Mouse (Mus musculus): ENCODE data around the gene Ubap2.
A peak's percentile ranks its signal among the peaks of the same experiment; 100 is the strongest.

Ubap2 gene

DNA sequence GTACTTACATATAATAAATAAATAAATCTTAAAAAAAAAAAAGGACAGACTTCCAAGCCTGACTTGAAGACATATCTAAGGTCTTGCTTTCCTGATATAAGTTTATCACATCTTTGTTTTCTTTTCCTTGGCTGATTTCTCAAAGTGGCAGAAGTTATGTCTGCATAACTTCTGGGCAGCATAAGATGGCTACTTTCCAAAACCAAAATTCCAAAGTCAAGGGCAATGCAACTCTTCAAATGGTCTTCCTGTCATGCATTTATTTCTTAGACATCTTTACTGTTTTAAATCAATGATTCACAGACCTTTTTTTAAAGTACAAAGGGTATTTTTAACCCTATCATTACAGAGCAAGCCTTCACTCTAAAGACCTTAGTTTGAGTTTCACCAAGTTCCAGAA lies 14.3 kb downstream of the Ubap2 start:
- DNase-seq (ENCODE audit: low spot score), result no peak

DNA sequence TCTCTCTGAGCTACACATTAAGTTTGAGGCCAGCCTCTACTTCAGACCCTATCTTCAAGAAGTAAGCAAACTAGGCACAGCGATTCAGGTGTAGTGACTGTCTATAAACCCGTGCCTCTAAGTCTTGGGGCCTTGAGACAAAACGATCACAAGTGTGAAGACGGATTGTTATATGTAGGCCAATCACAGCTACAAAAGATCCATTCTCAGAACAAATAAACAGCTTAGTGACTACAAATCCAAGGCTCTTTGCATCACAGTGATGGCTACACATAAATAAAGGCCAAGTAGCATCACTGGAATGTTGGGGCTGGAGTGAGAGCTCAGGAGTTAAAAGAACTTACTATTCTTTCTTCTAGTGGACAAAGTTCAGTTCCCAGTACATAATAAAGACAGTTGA lies 15.9 kb downstream of the Ubap2 start:
- no peak for DNase-seq (ENCODE audit: low spot score)

DNA sequence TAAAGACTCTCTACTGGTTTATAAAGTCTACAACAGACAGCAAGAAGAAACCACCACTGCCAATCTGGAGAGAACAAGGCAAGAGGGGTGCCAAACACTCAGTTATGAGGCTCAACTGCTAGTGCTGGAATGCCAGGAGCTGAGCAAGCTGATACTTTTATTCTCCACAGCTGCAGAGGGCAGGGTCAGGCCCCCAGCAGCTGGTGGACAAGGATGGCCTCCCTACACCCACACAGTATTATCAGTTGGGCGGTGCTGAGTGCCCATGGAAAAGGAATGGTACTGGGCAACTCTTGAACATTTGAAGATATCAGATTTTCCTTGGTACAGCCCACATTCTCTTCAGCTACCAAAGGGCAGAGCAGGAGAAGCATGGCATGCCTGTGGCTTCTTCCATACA lies 17.2 kb downstream of the Ubap2 start:
- DNase-seq (ENCODE audit: low spot score), result no peak

DNA sequence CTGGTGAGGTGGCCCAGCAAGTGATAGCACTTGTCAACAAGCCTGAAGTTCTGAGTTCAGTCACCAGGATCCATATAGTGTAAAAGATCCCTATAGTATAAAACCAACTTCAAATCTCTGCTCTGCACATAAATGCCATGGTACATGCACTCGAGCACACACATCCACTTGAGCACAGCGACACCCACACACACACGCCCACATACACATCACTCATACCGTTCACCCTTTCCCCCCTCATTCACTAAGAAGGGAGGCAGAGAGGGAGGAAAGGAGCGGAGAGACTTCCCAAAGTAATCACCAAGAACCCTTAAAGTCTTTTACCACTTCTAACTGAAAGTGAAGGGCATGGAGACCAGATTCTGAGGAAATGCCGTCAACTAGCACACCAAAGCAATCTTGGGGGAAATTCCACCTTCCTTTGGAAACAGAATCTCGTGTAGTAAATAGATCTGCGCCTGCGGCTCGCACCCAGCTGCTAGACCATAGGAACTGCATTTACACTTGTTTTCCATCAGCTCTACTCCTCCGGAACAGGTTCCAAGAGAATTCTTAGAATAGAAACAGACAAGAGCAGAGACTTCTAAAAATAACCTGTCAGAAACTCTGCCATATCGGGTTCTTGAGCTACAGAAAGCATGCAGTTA lies 19.3 kb downstream of the Ubap2 start:
- DNase-seq (ENCODE audit: low spot score), result no peak

DNA sequence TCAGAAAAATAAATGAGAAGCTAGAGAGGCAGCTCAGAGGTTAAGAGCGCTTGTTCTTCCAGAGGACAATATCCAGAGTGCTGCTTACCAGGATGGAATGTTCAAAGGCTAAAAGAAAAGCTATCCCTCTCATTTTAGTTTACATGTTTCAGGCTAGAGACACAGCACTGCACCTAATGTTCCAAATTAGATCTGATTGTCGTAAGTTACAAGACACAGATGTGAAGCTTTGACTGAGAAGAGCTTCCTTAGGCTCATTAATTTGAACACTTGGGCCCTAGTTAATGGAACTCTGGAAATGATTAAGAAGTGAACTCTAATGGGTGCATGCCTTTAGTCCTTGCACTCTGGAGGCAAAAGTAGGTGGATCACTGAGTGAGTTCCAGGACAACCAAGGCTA lies 21.2 kb downstream of the Ubap2 start:
- no peak for DNase-seq (ENCODE audit: low spot score)

DNA sequence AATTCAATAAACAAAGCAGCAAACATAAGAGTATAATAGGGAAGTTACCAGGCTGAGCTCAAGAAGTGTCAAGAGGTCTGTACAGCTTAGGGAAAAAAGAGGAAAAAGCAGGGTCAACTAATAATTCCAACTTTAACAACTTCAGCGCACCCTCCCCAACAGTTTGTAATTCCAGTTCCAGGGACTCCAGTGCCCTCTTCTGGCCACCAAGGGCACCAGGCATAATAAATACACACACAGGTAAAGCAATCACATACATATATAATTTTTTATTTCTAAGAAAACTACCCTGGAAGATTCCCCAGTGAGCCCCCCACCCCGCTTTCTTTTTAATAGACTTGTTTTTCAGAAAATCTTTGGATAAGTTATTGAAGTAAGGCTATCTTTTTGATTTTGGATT lies 29.5 kb downstream of the Ubap2 start:
- DNase-seq (ENCODE audit: low spot score), result no peak

DNA sequence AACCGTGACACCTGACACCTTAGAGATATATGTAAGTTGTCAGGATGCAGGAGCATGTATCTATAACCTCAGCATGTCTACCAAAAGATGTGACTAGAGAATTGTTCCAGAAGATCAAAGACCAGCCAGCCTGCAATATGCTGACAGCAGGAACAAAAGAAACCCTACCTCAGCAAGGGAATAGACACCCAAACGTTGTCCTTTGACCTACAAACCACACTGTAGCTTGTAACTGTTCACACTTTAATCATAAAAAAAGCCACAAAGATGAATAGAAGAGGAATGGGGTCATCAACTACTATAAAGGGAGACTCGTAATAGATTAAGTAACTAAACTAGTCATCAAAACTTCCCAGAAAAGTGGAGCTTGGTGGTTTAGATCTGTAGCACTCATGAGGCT lies 34.0 kb downstream of the Ubap2 start:
- no peak for DNase-seq (ENCODE audit: low spot score)

DNA sequence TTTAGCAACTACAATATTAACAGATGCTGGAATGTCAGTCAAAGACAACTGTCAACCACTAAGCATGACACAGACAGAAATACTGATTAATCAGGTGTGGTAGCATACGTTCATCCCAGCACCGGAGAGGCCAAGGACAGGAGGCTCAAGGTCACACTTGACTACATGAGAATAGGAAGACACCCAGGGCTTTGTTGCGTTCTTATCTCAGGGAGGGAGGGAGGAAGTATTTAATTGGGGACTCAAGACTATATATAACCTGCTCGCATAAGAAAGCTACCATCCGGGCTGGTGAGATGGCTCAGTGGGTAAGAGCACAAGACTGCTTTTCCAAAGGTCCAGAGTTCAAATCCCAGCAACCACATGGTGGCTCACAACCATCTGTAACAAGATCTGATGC lies 39.3 kb downstream of the Ubap2 start:
- no peak for DNase-seq (ENCODE audit: low spot score)

DNA sequence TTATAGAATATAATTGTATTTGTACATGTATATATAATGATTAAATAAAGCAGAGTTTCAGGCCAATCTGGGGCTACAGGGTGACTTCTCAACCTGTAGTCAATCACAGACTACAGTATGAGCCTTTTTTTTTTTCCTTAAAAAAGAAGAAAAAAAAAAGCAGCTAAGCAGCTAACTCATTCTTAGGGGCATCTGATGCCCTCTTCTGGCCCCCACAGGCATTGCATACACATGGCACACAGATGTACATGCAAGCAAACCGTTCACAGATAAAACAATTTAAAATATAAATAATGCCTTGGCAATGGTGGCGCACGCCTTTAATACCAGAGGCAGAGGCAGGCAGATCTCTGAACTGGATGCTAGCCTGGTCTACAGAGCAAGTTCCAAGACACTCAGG lies 48.6 kb downstream of the Ubap2 start:
- no peak for DNase-seq (ENCODE audit: low spot score)

DNA sequence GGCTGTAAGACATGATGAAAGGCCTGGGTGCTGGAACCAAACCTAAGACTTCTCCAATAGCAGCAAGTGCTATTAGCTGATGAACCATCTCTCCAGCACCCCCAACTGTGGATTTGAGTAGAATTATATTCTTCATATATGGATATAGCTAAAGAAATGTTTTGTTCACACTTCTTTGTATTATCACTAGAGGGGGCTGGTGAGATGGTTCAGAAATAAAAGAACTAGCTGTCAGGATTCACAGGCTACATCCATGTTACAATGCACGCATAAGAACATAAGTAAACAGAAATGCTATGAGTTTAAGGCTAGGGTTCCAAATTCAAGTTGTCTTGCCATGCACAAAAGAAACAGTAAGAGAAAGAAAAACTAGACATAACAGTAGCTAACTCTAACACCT lies 49.5 kb downstream of the Ubap2 start:
- DNase-seq (ENCODE audit: low spot score), result no peak

DNA sequence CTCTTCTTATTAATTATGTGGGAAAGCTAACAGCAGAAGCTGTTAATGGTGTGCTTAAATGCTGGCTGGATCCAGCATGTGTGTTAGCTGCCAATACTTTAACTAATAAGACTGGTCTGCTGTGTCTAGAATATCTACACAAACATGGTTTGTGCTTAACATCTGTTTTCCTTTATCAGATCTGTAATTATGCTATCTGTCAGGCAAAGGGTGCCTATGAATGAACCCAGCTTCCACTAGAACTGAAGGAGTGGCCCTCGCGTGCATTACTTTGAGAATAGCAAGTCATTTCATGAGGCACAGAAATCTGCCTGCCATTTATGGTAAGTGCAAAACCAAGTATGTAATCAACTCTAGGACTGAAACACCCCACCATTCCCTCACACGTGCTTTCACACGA lies 66.9 kb downstream of the Ubap2 start:
- no peak for DNase-seq (ENCODE audit: low spot score)

DNA sequence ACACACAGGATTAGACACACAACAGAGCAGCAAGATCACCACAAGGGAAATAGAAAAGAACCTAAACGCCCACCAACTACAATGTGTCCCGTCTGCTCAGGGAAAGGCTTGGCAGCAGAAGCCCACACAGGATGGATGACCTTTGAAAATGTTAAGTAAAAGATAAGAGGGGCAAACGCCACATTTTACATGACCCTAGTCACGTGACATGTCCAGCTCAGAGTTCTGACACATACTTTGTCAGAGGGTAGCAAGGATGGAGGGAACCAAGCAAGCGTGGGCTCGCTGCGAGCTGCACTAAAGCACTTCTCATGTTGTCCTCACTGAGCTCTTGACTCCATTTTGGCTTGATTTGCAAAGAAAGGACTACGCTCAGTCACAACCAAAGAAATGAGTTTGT lies 69.2 kb downstream of the Ubap2 start:
- no peak for DNase-seq (ENCODE audit: low spot score)

DNA sequence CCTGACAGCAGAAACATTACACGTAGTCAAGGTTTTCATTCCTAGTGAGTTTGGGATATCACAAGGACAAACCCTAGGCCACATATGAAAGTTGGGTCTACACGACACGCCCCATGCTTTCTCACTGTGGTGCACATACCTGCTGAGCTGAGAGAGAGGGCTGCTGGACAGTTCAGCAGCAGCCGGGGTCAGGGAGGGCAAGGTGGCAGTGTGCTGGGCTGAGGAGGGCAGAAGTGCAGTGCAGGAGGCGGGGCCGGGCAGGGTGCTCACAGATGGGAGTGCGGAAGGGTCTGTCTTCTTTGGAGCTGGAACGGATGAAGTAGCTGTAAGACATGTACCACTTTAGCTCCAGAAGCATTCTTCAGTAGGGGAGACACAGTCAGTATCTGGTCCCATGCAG lies 72.8 kb downstream of the Ubap2 start:
- DNase-seq (ENCODE audit: low spot score), result no peak

DNA sequence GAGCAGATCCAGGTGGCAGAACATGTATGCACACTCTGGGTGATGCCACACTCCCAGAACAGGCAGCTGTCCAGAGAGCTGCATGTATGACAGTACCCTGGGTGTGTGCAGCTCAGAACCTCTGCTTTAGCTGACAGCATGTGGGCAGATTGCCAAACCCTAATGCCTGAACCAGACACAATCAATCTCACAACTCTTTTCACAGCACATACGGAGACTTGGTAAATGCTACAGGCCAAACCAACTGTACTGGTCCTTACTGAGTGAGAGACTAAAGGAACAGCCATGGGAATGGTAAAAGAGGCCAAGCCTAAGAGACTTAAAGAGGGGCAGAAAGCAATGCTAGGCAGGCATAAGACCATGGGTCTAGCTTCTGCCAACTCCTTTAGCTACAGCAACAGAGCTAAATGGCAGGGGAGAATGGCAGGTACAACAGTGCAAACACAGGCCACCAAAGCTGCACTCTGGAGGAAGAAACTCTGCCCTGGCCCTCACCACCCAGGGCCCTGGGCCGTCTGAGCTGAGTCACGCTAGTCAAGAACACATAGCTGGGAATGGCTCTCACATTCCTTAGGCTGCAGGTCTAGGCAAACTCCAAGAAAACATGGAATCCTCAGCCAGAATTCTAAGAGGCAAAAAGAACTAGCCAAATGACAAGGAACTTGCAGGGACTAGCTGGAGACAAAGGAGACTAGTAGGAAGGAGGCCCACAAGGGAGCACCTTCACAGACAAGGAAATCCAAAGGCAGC lies 77.9 kb downstream of the Ubap2 start:
- no peak for DNase-seq (ENCODE audit: low spot score)

DNA sequence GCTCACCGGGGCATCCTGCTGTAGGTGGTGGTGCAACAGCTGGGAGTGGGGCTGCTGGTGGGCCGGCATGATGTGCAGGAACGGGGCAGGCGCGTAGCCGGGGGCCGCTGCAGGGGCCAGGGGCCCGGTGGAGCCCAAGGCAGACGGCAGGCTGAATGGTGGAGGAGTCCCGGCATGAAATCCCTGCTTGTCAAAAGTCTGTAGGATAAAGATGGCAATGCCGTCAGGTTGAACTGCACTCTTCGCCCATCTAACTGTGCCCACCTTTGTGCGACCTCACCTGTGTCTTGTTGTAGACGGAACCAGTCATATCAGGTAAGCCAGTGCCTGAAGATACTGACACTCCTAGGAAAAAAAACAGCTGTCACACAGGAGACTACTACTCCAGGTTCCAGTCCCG lies 79.6 kb downstream of the Ubap2 start:
- no peak for DNase-seq (ENCODE audit: low spot score)

DNA sequence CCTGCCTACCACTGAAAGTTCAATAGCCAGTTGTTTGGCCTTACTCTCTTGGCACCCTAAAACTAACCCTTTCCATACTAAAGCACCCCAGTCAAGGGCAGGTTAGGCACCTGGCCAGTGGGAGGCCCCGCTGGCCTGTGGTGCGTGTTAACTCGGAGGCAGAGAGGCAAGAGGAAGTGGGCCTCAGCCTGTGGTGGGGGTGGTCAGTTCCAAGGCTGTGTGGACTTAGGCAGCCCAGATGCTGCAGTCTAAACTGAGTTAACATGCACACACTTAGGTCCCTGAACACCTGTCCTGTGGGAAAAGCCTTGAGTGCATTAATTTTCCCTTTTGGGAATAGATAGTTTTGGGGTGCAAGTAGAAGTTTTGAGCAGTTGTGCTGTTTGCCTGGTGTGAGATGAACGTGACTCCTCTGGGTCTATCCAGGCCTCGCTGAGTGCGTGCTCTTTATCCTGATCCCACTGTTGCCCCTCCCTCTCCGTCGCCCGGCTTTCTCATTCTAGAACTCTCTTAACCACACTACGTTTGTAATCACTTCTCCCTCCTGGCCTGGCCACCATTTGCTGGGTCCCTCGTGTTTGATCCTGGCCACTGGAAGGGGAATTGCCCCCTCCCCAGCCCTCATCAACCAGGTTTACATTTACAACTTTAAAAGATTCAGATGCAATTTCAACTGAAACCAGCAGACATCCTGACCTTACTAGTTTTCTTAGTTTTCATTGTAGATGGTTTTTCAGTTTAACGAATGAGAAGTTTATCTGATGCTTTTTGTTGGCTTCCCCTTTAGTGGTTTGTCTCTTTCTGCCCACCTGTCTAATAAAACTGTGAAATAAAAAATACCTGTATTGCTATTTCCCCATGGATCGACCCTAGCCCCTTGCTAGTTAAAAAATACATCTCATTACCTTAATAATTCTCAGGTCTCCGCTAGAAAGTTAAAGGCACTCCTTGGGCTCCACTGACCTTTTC lies 82.1 kb downstream of the Ubap2 start:
- DNase-seq (ENCODE audit: low spot score), result no peak

DNA sequence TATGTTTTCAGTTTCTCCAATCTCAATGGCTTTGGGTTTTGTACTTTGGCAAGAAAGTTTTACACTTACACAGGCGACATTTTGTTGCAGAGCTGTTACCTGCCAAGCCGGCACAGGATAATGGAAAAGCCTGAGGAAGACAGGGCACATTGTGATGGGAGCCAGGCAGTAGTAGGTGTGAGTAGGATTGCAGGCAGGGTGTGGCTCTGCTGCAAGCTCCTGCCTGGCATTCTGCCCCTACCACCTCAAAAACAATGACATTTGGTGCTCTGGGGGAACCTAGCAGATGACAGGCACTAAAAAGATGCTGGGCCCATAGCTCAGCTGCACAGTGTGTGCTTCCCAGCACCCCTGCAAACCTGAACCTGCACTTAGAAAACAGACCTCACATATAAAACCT lies 85.1 kb downstream of the Ubap2 start:
- no peak for DNase-seq (ENCODE audit: low spot score)

DNA sequence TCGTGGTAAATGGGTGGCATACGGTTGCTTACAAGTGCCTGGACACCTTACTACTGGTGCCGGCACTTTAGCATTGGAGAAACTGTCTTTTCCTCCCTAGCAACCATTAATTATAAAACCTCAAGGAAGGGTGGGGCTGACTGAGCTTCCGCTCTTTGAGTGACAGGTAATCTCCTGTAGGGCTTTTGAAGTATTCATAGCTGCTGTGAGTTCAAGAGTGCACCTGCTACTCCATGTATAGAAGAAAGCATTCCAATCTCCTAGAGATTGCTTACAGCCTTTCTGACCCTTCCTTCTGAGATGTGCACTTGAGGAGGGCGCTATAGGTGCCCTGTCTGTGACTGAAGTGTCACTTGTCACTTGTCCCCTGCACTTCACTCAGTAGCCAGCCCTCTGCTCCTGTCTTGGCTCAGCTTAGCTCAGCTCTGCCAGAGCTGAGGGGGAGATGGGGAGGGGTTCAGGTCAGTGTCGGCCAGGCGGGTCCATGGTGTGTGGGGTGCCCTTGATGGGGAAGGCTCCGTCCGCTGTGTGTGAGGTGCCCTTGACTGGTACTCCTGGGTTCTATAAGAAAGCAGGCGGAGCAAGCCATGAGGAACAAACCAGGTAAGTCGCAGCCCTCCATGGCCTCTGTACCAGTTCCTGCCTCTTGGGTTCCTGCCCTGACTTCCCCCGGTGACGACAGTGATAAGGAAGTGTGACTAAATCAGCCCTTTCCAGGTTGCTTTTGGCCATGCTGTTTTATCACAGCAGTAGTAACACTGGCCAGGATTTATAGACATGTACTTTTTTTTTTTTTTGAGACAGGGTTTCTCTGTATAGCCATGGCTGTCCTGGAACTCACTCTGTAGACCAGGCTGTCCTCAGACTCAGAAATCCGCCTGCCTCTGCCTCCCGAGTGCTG lies 94.9 kb downstream of the Ubap2 start:
- DNase-seq (ENCODE audit: low spot score), result no peak

DNA sequence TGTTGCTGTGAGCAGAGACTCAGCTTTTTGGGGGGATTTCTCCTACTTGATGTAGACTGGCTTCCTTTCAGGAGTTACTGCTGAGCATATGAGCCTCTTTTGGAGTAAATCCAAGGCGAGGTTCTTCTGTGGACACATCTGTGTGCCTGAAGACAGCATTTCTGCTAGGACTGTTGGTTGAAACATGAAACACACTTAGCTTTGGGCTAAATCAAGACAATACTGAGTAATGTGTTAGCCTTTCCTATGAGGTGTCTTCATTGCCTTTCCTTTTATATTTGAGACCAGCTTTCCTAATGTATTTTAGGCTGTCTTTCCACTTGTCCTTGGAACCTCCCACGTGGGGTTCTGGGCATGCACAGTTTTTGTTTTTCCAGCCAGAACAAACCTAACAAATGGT lies 100.3 kb downstream of the Ubap2 start:
- no peak for DNase-seq (ENCODE audit: low spot score)

DNA sequence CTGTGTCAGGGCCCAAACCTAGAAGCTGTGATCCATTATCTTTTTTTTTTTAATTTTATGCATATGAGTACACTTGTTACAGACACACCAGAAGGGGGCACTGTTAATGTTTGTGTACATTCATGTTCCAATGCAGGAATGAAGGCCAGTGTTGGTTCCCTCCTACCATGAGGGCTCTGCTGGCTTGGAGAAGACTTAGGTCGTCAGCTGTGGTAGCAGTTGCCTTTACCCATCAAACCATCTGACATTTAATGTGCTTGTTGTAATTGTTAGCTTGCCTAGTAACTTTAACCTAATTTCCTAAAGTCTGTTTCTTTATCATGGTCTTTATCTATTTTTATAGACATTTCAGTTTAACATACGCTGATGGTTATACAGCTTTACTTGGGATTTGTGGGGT lies 104.0 kb downstream of the Ubap2 start:
- no peak for DNase-seq (ENCODE audit: low spot score)

DNA sequence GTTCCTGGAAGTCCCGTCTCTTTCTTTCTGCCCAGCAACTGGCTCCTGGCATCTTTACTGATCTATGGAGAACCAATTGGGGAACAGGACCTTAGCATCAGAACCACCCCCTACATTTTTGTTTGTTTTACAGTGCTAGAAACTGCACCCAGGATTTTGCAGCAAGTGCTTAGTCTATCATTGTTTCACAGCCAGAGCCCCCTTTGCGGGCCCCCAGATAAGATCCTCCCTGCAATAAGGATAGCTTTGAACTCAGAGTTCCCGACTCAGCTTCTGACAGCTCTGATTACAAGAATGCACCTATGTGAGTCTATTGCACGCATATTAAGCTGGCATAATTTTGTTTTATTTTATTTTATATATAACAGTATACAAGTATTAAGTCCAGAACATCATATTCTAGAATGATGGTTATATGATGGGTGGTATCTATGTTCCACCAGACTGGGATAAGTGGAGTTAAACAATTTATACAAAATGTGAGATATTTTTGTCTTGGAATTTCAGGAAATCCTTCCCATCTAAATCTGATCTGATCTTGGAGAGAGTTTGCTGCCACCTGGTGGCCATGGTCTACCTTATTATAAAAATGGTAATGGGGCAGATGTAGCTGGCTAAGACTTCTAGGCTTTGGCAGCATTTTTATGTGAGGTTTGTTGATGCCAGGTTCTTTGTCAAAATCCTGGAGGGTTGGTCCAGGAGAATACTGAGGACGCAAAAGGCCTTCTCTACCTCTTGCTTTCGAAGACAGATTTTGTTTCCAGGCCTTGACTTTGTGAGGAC lies 109.1 kb downstream of the Ubap2 start:
- peak; percentile 31 for DNase-seq (ENCODE audit: low spot score)
